Mouse (Mus musculus) brown adipose tissue, adult 24 weeks (tissue): Measurements from ENCODE around the gene Hist1h2bk. TPM values are rescaled to one million over a fixed set of nuclear protein-coding genes. Genes with fewer than 3 reads are reported as not detected.
A peak's percentile ranks its signal among the peaks of the same experiment; 100 is the strongest.

Experiments
- H3K27ac ChIP-seq: fragments of 200-500 bp; replicated peaks from 2 replicates; pipeline ENCODE4 v1.5.1; 2012; ENCODE audit warnings: low read depth, mild to moderate bottlenecking, low read length
- H3K4me1 ChIP-seq: fragments of 200-500 bp; 2 replicates; pipeline ENCODE4 v1.6.1; 2012; ENCODE audit warnings: low read length, mixed read lengths; ENCODE audit not compliant: control insufficient read depth, insufficient read depth, insufficient read length
- H3K4me3 ChIP-seq: fragments of 200-500 bp; 2 replicates; pipeline ENCODE4 v1.5.1; 2012; ENCODE audit warnings: low read depth, mild to moderate bottlenecking, low read length, moderate library complexity; ENCODE audit not compliant: insufficient read depth
- polyA plus RNA-seq: library from polyadenylated mRNA; stranded (reverse); fragments of >200 nt; gene quantifications from 2 replicates; pipeline ENCODE4 v1.2.4, GENCODE M21; 2012; ENCODE audit not compliant: missing spikeins, insufficient read depth, insufficient read length

Hist1h2bk gene
- polyA plus RNA-seq, 1 experiment, result not detected

DNA sequence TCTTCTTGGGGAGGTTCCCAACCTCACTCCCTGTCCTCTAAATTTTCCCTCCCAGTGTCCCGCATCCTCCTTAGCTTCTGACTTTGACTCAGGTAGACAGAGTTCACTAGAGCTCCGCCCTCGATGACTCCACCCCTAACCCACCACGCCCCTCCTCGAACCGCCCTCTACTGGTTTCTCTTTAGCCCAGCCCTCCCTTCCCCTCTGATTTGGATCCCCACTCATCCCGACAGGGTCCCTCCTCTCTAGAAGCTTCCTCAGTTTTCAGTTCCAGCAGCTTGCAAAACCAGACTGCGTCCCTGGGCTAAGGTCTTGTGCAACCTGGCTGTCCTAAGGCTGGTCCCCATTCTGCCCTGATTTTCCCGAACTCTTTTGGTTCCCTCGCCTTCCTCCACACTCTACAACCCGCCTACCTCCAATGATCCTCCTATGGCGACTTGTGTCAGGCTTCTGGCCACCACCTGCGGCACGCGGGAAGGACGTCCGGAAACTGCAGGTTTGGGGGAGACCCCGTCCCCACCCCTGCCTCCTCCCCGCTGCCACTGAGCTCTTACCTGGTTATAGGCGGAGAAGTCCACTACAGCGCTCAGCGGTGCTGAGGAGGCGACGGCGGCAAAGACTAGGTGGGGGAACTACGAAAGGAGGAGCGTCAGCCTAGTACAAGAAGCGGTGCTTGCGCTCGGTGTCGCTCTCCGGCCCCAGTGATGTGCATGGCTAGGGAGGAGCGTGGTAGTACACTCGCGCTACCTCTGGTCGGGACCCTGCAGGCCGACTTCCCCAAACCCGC is 29.1 kb upstream of the Hist1h2bk start:
- Histone ChIP-seq H3K4me1 (no peaks in the 10 kb centered on the region), H3K4me3 (peak overlapping the region; percentile 58), H3K27ac (no peak overlapping the region)

DNA sequence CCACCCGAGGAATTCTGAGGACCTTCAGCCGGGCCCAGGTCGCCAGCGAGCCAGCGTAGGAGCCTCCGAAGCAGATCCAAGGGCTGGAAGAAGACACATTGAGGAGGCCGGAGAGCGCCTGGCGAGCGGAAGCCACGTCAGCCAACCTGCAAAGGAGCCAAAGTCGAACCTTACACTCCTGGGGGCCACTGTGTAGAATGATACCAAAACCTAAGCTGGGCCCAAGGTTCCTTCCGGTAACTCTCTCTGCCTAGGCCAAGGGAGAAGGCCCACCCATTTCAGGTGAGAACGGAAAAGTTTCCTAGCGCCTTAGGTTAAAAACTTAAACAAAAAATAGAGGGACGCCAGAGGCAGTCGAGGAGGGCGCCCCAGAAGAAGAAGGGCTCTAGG is 28.6 kb upstream of the Hist1h2bk start:
- Histone ChIP-seq H3K4me3 (peak overlapping the region; percentile 58), H3K4me1 (no peaks in the 10 kb centered on the region), H3K27ac (no peak overlapping the region)

DNA sequence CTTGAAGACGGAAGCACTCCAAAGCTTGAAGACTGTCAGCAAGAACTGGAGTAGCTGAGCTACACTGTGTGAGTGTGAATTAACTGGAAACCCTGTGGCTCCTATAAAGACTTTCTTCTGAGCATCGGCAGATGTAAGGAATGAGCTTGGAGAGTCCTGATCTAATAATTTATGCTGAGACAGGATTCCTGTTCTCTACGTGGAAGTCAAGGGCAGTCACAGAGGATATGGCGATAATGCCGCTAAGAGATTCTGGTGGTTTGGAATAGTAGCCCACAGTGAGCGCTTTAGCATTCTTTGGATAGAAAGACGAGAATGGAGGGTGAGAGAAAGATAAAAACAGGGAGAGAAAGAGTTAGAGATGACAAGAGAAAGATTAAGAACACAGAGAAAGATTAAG is 27.8 kb upstream of the Hist1h2bk start:
- Histone ChIP-seq H3K27ac (no peak overlapping the region), H3K4me1 (no peaks in the 10 kb centered on the region), H3K4me3 (peak overlapping the region; percentile 5; the same call in 1 of the 2 replicates)

DNA sequence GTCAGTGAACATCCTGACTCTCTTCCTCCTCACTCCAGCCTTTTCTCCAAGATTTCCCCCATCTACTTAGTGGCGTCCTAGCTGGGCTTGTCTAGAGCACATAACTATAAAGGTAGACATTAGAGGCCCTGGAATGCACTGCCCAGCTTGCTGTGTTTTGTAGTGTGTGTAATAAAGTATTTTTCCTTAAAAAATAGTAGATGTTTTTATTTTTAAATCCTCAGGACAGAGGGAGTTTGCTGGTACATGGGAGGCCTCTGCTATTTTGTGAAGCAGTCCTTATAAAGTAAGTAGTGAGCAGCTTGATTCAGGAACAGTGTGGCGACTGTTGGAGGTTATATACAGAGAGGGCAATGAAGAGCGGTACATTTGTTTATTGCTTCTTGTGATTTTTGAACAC is 27.0 kb upstream of the Hist1h2bk start:
- H3K27ac ChIP-seq, result no peak overlapping the region
- H3K4me3 ChIP-seq, result no peak overlapping the region
- no peaks in the 10 kb centered on the region for H3K4me1 ChIP-seq

DNA sequence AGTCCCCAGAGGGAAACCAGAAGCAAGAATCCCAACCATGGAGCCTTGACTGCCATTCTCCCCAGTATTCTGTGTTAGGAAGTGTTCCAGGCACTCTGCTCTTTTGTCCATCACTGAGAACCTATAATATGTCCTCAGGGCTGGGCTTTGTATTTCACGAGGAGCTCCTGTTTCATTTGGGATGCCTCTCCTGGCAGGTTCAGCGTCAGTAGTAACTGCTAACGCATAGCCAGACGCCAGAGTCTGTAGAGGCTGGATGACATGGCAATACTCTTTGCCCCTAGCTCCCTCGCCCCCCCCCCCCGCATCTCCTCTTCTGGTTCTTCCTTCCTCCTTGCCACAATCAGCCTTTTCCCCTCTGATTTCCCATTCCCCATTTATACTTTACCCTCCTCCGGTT is 26.0 kb upstream of the Hist1h2bk start, which contains the start of gene Prss16:
Gene Prss16, minus strand, starts transcription at position 101 of the 400 bp plus-strand sequence.
- H3K27ac ChIP-seq, result no peak within 1 kb of the TSS
- H3K4me1 ChIP-seq, result no peaks in the 10 kb centered on the region
- no peak within 1 kb of the TSS for H3K4me3 ChIP-seq

DNA sequence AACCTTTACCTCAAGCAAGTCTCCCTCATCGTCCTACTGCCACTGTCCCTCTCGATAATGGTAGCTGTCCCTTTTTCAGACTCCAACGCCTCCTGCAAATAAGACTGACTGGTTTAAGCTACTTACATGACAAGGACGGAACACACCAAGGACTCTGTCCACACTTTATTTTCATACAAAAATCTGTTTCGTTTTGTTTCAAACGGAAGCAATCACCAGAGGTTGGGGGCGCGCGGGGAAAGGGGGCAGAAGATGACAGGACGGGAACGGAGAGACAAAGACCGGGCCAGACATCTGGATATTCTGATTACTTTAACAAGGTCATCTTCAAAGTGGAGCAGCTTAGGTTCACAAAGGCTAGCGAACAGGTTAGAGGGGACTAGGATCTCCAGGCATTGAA is 22.0 kb upstream of the Hist1h2bk start:
- Histone ChIP-seq H3K4me3 (no peak overlapping the region; the same call in 1 of the 2 replicates), H3K27ac (no peak overlapping the region), H3K4me1 (no peaks in the 10 kb centered on the region)

DNA sequence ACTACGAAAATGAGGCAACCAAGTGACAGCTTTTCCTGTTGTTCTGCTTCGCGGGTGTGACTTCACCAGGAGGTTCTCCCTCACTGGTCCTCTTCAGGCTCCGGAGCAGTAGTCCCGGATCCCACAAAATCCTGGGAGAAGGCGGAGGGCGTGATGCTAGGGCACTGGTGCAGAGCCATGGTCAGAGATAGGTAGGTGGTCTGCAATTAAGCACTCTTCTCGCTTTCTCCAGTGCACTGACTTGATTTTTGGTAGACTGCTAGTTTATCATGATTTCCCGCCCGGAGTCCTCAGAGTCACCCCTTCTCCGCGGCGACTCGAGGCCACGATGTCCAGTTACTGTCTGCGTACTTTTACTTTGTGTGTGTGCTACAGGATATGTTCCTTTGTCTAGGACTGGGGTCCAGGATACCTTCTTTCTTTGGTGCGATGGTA is 21.2 kb upstream of the Hist1h2bk start:
- no peak overlapping the region for H3K27ac ChIP-seq
- no peaks in the 10 kb centered on the region for H3K4me1 ChIP-seq
- H3K4me3 ChIP-seq, result peak overlapping the region; percentile 25

DNA sequence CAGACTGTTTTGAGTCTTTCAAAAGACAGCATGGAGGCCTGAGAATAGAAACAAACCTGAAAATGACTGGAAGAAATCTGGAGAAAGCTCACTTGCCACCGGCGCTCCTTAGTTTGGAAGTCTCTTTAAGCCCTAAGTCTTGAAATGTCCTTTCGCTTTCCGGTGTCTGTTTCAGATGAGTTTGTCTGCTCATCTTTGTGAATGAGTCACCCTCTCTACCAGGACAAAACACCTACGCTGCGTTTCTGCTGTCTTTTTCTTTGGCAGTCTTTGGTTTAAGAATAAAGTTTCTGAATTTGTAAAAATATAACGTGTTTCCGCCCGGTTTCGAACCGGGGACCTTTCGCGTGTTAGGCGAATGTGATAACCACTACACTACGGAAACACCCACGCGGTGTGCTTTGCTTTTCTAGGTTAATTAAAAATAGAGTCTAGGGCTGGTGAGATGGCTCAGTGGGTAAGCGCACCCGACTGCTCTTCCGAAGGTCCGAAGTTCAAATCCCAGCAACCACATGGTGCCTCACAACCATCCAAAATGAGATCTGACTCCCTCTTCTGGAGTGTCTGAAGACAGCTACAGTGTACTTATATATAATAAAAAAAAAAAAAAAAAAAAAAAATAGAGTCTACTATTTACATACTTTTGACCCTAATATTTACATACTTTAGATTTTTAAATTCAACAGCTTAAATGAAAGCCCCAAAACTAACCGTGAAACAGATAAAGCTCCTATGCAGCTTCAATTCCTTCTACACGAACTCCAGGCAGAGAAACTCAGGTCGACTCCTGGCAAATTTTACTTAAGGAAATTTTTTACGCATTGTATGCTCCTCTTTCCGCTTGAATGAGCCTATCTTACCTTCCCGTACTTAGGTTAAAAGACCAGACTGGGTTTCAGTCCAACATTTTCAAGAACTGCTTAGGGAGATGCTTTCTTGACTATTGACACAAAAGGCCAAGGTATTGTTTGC is 19.9 kb upstream of the Hist1h2bk start:
- H3K4me1 ChIP-seq, result no peaks in the 10 kb centered on the region
- H3K27ac ChIP-seq, result no peak overlapping the region
- 0 out of 2 replicates have a peak overlapping the region, but pooled peaks have one; percentile 6 for H3K4me3 ChIP-seq

DNA sequence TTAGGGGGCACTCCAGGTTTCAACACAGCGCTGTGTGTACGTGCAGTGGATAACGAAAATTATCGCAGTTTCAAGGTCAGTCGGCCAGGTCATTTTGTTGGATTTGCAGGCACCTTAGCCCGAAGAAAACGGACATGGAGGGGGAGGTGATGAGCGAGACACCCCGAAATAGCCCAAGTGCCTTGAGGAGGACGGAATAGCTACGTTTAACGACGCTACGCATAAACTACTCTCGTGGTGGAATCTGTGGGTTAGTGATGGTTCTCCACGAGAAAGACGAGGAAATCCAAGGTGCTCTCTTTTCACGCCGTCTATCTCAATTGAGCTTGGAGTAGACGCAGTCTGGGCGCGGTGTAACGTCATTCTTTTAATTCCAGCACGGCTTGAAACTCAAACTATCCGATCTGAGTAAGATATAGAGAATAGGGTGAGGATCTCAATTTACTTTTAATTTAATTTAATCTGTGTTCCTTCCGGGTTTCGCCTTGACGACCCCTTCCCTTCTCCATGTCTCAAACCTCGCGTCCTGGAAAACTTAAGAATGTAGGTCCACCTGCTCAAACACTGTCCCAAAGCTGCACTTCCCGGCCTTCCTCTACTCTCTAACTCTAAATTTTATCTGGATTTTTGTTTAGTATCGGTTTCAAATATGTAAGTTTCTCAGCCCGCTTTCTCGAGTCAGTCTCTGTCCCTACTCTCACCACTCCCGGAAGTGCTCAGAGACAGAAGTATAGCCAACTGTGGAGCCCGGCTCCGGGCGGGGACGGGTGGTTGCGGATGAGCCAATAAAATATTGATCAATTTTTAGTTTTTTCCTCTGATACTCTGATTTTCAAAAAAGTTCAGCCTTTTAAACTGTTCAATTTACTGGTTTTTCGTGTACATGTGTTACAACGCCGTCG is 15.5 kb upstream of the Hist1h2bk start:
- H3K4me3 ChIP-seq, result peak overlapping the region; percentile 53
- no peak overlapping the region for H3K27ac ChIP-seq
- no peaks in the 10 kb centered on the region for H3K4me1 ChIP-seq

DNA sequence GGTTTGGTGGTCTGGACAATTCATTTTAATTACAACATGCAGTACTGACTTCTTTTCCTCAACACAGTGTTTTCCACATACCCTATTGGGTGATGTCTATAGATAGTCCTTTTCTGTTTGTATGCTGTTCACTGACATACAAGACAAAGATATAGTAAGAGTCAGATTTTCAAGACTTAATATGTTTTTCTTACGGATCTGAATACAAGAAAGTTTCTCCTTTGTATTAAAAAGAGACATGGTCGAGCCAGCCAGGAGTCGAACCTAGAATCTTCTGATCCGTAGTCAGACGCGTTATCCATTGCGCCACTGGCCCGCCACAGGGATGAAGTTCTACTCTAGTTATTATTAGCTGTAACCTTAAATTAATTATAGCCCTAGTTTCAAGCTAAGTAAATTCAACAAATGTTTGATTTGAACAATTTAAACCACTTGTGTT is 14.8 kb upstream of the Hist1h2bk start:
- Histone ChIP-seq H3K27ac (no peak overlapping the region), H3K4me1 (no peaks in the 10 kb centered on the region), H3K4me3 (peak overlapping the region; percentile 62)

DNA sequence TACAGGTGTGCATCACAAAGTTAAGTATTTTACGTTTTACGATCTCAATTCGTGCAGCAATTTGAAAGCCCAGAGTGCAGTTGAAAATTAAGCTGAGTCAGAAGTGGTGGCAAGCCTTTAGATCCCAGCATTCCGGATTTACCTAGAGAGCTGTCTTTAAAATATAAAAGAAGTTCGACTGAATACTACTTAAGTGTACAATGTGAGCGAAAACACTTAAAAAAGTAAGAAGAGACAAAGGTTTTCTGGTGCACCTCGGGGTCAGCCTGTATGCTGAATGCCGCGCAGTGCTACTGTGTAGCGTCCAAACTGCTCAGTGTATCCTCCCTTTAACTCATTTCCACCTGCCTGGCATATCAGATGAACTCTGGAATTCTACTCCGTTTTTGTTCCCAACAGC is 14.1 kb upstream of the Hist1h2bk start:
- Histone ChIP-seq H3K4me3 (peak overlapping the region; percentile 62), H3K4me1 (no peaks in the 10 kb centered on the region), H3K27ac (no peak overlapping the region)

DNA sequence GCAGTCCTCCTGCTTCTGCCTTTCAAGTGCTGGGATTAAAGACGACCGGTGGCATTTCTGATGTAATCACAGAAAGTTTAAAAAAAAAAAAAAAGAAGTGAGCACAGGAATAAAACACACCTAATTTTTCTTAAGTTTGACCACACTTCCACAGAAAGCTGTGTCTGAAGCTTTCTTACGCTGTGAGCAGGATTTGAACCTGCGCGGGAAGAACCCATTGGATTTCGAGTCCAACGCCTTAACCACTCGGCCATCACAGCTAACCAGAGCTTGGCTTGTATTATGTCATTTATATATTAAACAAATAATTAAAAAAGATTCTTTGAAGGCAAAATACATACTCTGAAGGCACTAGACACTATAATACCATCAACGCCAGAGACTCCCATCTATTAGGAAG is 13.4 kb upstream of the Hist1h2bk start:
- H3K27ac ChIP-seq, result no peak overlapping the region
- peak overlapping the region; percentile 62 for H3K4me3 ChIP-seq
- H3K4me1 ChIP-seq, result no peaks in the 10 kb centered on the region

DNA sequence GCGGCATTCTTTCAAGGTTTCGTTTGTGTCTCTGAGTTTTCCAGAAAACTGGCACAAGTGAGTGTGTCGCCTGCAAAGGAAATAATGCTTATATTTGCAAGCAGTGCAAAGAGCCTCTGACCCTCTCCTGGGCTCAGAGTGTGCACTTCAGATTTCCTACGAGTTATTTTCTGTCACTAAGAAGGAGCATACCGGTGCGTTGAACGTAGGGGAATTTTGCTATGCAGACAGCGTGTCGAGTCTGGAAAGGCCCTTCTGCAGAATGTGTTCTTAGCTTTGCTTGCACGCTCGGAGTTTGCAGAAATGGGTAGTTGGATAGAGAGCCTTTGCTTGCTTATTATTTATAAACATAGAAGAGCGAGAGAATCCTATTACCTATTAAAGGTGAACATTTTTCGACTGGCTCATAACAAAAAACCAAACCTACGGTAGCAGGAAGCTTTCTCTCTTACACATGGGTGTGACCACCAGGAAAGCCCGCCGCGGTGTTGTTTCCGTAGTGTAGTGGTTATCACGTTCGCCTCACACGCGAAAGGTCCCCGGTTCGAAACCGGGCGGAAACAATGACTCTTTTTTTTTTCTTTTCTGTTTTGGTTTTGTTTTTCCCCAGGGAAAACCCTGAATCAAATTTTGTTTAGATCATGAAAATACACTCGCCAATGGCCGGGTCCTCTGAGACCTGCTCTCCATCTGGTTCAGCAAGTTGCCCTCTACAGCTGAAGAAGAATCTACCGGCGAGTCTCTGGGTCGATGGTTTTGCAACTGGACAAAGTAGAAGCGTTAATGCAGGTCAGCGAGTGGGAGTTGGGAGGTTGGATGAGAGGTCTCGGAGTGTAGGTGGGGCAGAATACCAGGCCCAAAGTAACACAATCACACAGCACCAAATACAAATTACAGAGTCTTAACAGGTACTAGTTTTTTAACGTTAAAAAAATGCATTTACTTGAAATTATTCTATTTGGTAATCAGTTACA is 9.3 kb upstream of the Hist1h2bk start:
- no peak overlapping the region for H3K27ac ChIP-seq
- peak overlapping the region; percentile 71 for H3K4me3 ChIP-seq
- H3K4me1 ChIP-seq, result no peaks in the 10 kb centered on the region
